Mouse (Mus musculus): ENCODE measurements at regions not wholly inside any gene's neighbourhood (a gene's known extent, or its start where the extent isn't known, plus 50 kb on each side); places are given as distances from the start of the nearest gene placed in this dataset.

DNA sequence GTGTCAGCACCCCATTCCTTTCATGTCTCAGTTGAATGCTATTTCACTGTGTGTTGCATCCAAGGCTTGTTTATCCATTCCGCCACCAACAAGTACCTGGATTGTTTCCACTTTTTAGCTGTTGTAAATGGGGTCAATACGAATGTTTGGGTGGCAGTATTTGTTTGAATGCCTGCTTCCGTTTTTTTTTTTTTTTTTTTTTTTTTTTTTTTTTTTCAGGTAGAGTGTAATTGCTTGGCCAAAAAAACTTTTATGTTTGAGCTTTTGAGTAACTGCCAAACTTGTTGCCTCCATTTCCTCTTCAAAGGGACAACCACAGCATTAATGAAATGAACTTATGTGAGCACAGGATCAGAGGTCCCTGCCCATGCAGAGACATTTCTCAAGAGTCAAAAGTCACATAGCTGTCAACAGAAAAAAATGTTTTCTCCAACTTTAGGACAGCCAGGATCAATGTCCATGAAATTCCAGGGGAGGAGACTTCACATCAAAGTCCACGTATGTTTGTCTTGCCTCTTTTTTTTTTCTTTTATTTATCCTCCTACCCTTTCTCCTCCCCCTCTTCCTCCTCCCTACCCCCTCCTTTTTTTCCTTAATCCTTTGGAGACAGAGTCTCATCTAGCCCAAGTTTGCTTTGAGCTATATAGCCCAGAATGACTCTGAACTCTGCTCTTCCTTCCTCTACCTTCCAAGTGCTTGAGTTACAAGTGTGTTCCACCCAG is 56.5 kb upstream of the Ugp2 start:
- no peak for TF ChIP-seq CTCF (IDR thresholded peaks at IDR 0.05)
- no peak for TF ChIP-seq EP300 (IDR thresholded peaks at IDR 0.05)

Data from lung, postnatal 0 days (tissue).